Mouse (Mus musculus): ENCODE measurements around the gene Ephb6. TPM values are rescaled to one million over a fixed set of nuclear protein-coding genes. Genes with fewer than 3 reads are reported as not detected.

Gene Ephb6
- 277 and 293 TPM in 2 replicates for polyA plus RNA-seq (2012; rRNA removed)

DNA sequence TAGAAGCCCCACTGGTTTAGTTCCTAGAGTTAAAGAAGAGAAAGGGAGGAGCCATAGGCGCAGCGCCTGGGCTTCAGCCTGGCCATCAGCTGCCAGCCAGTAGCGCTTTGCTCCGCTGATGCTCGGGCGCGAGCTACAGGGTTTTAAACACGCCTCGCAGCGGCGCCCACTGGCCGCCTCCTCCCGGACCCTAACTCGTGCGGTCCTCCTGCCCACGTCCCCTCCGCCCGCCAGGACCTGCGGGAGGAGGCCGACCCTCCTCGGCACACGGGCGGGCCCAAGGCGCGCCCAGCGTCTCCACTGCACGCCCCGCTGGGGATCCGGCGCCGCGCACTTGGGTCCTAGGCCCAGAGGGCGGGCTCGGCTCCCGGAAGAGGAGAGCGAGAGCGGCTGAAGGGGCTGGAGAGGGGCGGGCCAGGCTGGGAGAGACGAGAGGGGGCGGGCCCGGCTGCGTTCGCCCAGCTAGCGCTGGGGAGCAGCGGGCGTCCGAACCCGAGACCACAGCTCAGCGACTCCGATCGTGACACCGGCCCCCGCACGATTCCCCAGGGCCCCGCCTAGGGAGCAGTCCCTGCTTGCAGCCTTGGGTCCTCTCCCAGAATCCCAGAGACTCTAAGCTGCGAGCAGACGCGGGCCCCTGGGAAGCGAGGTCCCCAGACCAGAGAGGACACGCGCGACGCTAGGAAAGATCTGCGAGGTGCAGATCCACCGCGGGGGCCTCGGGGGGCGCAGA is at the start of gene Ephb6:
Gene Ephb6 (plus strand): TSS at position 422 of the 733 bp plus-strand sequence.
- DNase-seq = peak; percentile 89
- Histone ChIP-seq H3K4me1 (replicated peaks; ENCODE audit: control insufficient read depth, insufficient read depth, low read length) (peaks cover 24% of the 10 kb centered on the region), H3K4me3 (ENCODE audit: control insufficient read depth, insufficient read depth, low read length) (peak within 1 kb of the TSS; percentile 94), H3K27ac (ENCODE audit: control insufficient read depth, insufficient read depth, low read length) (peak within 1 kb of the TSS; percentile 92), H3K36me3 (ENCODE audit: control insufficient read depth, insufficient read depth, low read length) (no peaks in the 10 kb centered on the region), H3K27me3 (ENCODE audit: control insufficient read depth, insufficient read depth, low read length) (no peaks in the 10 kb centered on the region)
- under 1% methylated on average over 68 of the region's 68 CpGs for WGBS
- peak; percentile 98 for TF ChIP-seq POLR2A (IDR thresholded peaks at IDR 0.05; ENCODE audit: control insufficient read depth, extremely low read depth, insufficient read depth, low read length, poor library complexity)
- TF ChIP-seq CTCF (IDR thresholded peaks at IDR 0.05; ENCODE audit: borderline replicate concordance, control insufficient read depth, extremely low read depth, insufficient read depth, low read length, poor library complexity) = 0 out of 2 replicates have a peak, but pooled peaks have one; percentile 52

DNA sequence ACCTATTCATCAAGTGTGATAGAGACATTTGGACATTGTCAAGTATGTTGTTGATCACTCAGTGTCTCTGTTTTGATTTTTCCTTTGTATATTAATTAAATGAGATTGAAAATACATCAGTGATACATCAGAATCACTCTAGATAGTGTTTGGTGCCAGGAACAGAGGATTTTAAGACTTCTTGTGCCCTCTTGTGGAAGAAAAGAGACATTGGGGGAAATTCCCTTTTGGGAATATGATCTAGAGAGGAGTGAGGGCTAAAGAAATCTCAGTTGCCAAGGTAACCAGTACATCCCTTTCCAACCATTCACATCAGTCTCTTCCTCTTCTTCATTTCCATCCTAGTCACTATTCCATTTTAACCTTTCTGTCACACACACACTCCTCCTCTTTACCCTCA is 48.9 kb upstream of the Ephb6 start:
- Histone ChIP-seq H3K4me3 (ENCODE audit: control insufficient read depth, insufficient read depth, low read length) (no peak overlapping the region), H3K36me3 (ENCODE audit: control insufficient read depth, insufficient read depth, low read length) (no peaks in the 10 kb centered on the region), H3K27ac (ENCODE audit: control insufficient read depth, insufficient read depth, low read length) (no peak overlapping the region; the same call in 1 of the 2 replicates), H3K4me1 (replicated peaks; ENCODE audit: control insufficient read depth, insufficient read depth, low read length) (peaks cover 5% of the 10 kb centered on the region), H3K27me3 (ENCODE audit: control insufficient read depth, insufficient read depth, low read length) (no peaks in the 10 kb centered on the region)
- TF ChIP-seq CTCF (IDR thresholded peaks at IDR 0.05; ENCODE audit: borderline replicate concordance, control insufficient read depth, extremely low read depth, insufficient read depth, low read length, poor library complexity) (no peak), POLR2A (IDR thresholded peaks at IDR 0.05; ENCODE audit: control insufficient read depth, extremely low read depth, insufficient read depth, low read length, poor library complexity) (no peak)
- peak; percentile 28 for DNase-seq

DNA sequence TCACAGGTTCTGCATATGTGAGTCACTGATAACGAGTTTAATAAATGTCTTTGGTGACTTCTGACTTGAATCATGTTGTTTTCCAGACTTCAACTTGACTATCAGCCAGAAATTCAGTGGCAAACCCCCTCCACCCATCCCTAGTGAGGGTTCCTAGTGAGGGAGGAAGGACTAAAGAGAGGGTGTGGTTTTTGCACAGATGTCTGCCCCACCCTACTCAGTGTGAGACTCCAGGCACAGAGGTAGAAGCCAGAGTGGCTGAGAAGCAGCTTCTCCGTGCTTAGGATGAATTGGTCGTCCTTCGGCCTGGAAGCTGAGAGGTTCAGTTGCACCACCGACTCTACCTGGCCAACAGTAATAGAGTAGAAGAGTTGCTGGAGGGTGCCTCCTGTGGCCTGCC is 47.8 kb upstream of the Ephb6 start:
- peaks cover 8% of the 10 kb centered on the region for H3K4me1 ChIP-seq (replicated peaks; ENCODE audit: control insufficient read depth, insufficient read depth, low read length)
- no peaks in the 10 kb centered on the region for H3K36me3 ChIP-seq (ENCODE audit: control insufficient read depth, insufficient read depth, low read length)
- H3K27me3 ChIP-seq (ENCODE audit: control insufficient read depth, insufficient read depth, low read length) = no peaks in the 10 kb centered on the region
- 6% methylated on average over 5 of the region's 5 CpGs for WGBS
- peak overlapping the region; percentile 97 for H3K27ac ChIP-seq (ENCODE audit: control insufficient read depth, insufficient read depth, low read length)
- peak; percentile 74 for DNase-seq
- TF ChIP-seq POLR2A (IDR thresholded peaks at IDR 0.05; ENCODE audit: control insufficient read depth, extremely low read depth, insufficient read depth, low read length, poor library complexity) = peak; percentile 93
- no peak for TF ChIP-seq CTCF (IDR thresholded peaks at IDR 0.05; ENCODE audit: borderline replicate concordance, control insufficient read depth, extremely low read depth, insufficient read depth, low read length, poor library complexity)
- peak overlapping the region; percentile 42 for H3K4me3 ChIP-seq (ENCODE audit: control insufficient read depth, insufficient read depth, low read length)

DNA sequence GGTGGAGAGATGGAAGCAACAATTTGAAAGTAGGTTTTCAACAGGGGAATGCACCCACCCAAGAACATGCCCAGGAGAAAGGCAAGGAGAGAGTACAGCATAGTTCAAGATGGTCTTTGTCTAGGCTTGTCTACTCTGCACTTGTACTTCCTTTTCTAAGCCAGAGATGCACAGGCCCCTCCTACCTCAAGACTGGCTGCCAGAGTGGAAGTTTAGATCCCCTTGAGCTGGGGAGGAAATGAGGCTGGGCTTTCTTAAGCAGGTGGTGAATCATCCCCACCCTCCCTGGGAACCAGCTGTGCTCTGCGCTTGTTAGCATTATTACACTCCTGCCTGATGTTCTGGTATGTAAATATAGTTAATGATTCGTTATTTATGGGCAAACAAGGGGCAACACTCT is 47.0 kb upstream of the Ephb6 start:
- Histone ChIP-seq H3K27ac (ENCODE audit: control insufficient read depth, insufficient read depth, low read length) (peak overlapping the region; percentile 97), H3K4me1 (replicated peaks; ENCODE audit: control insufficient read depth, insufficient read depth, low read length) (peaks cover 8% of the 10 kb centered on the region), H3K4me3 (ENCODE audit: control insufficient read depth, insufficient read depth, low read length) (no peak overlapping the region), H3K27me3 (ENCODE audit: control insufficient read depth, insufficient read depth, low read length) (no peaks in the 10 kb centered on the region), H3K36me3 (ENCODE audit: control insufficient read depth, insufficient read depth, low read length) (no peaks in the 10 kb centered on the region)
- WGBS = 4% methylated on average over 2 of the region's 2 CpGs
- DNase-seq = peak; percentile 85
- TF ChIP-seq CTCF (IDR thresholded peaks at IDR 0.05; ENCODE audit: borderline replicate concordance, control insufficient read depth, extremely low read depth, insufficient read depth, low read length, poor library complexity) = no peak
- peak; percentile 31; the same call in 1 of the 2 replicates for TF ChIP-seq POLR2A (IDR thresholded peaks at IDR 0.05; ENCODE audit: control insufficient read depth, extremely low read depth, insufficient read depth, low read length, poor library complexity)

DNA sequence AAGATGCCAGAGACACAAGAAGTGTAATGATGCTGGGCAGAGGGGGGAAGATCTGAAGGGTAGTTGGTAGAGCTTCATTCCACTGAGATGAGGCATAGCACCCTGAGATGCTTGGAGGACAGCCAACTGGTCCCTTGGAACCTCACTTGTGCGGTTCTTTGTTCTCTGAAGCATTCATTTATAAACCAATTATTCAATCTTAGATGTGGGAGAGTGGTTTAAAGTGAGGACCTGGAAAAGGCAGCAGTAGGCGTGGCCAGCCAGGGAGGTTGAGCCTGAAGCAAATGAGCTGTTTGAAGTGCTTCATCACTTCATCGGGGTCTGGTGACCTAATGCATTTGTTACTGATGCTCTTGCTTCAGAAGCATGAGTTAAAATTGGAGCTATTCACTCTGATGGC is 46.0 kb upstream of the Ephb6 start:
- H3K4me3 ChIP-seq (ENCODE audit: control insufficient read depth, insufficient read depth, low read length) = peak overlapping the region; percentile 39
- WGBS = 0% methylated on average over 3 of the region's 3 CpGs
- H3K27me3 ChIP-seq (ENCODE audit: control insufficient read depth, insufficient read depth, low read length) = no peaks in the 10 kb centered on the region
- TF ChIP-seq CTCF (IDR thresholded peaks at IDR 0.05; ENCODE audit: borderline replicate concordance, control insufficient read depth, extremely low read depth, insufficient read depth, low read length, poor library complexity) = no peak
- TF ChIP-seq POLR2A (IDR thresholded peaks at IDR 0.05; ENCODE audit: control insufficient read depth, extremely low read depth, insufficient read depth, low read length, poor library complexity) = no peak
- H3K4me1 ChIP-seq (replicated peaks; ENCODE audit: control insufficient read depth, insufficient read depth, low read length) = peaks cover 6% of the 10 kb centered on the region
- H3K27ac ChIP-seq (ENCODE audit: control insufficient read depth, insufficient read depth, low read length) = peak overlapping the region; percentile 93
- DNase-seq = peak; percentile 65
- H3K36me3 ChIP-seq (ENCODE audit: control insufficient read depth, insufficient read depth, low read length) = no peaks in the 10 kb centered on the region

DNA sequence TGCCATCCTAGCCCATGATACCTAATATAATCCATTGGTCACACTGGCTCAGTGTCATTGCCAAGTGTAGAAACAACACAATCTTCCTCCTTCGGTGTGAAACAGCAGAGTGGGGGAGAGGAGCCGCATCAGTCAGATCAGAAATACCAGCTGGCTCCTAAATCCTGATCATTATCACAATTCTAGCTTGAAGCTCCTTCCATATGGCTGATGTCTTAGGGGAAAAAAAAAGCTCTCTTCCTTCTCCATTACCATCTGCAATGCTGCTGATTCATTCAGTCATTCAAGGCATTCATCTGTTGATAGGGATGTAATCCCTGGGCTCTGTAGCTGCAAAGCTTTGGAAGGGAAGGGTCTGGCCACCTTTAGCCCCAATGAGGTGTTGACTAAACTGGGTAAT is 45.0 kb upstream of the Ephb6 start:
- Histone ChIP-seq H3K27me3 (ENCODE audit: control insufficient read depth, insufficient read depth, low read length) (no peaks in the 10 kb centered on the region), H3K27ac (ENCODE audit: control insufficient read depth, insufficient read depth, low read length) (peak overlapping the region; percentile 54; the same call in 1 of the 2 replicates), H3K4me1 (replicated peaks; ENCODE audit: control insufficient read depth, insufficient read depth, low read length) (peaks cover 6% of the 10 kb centered on the region), H3K36me3 (ENCODE audit: control insufficient read depth, insufficient read depth, low read length) (no peaks in the 10 kb centered on the region), H3K4me3 (ENCODE audit: control insufficient read depth, insufficient read depth, low read length) (peak overlapping the region; percentile 23; the same call in 1 of the 2 replicates)
- no peak for DNase-seq
- TF ChIP-seq POLR2A (IDR thresholded peaks at IDR 0.05; ENCODE audit: control insufficient read depth, extremely low read depth, insufficient read depth, low read length, poor library complexity) = no peak
- no peak for TF ChIP-seq CTCF (IDR thresholded peaks at IDR 0.05; ENCODE audit: borderline replicate concordance, control insufficient read depth, extremely low read depth, insufficient read depth, low read length, poor library complexity)
- 37% methylated on average over 2 of the region's 2 CpGs for WGBS
